ENCODE assay signal across 11 mouse cellular contexts in the genomic region with DNA sequence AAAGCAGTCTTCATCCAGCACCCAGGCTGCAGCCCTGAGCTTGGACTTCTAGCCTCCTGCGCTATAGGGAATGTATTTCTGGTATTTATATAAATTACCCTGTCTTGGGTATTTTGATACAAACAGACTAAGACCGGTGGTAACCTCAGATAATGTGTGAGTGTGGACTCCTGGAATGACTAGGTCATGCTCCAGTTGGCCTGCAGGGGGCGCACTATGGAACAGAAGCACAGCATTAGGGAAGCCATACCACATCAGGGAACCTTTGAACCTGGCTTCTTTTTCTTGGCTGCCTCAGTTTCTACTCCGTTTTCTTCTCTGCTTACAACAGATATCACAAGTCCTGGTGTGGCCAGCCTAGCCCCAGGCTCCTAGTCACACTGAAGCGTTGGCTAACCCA. TPM values are rescaled to one million over a fixed set of nuclear protein-coding genes. Genes with fewer than 3 reads are reported as not detected.
DNase-seq lines count a peak whose midpoint lies in the region; ATAC-seq and TF ChIP-seq lines count a peak whose summit lies in the region.
"Had no signal": no experiment of that assay in that cellular context is flagged by ENCODE, and none has a peak within 500 bp of the region (broad histone marks: within the 10 kb centered on the region; RNA-seq: fewer than 3 reads in every experiment).

No protein-coding gene starts in this region.

- H3K27me3 ChIP-seq in hindbrain, embryonic 13.5 days = no peaks in the 10 kb centered on the region
- no peaks in the 10 kb centered on the region for H3K27me3 ChIP-seq in hindbrain, embryonic 14.5 days (ENCODE audit: control insufficient read depth, insufficient read depth, low read length)
- H3K27me3 ChIP-seq: limb, embryonic 13.5 days had no signal

- H3K9me3 ChIP-seq in hindbrain, embryonic 13.5 days = no peaks in the 10 kb centered on the region
- H3K9me3 ChIP-seq in hindbrain, embryonic 14.5 days (ENCODE audit: control insufficient read depth, low read length) = no peaks in the 10 kb centered on the region
- H3K9me3 ChIP-seq: heart, embryonic 13.5 days; limb, embryonic 13.5 days had no signal

- no peak for ATAC-seq in hindbrain, embryonic 13.5 days (ENCODE audit: low FRiP score)
- no peak for ATAC-seq in hindbrain, embryonic 14.5 days (ENCODE audit: low FRiP score)

- H3K4me1 ChIP-seq in hindbrain, embryonic 13.5 days (replicated peaks) = peaks cover 4% of the 10 kb centered on the region
- peaks cover 3% of the 10 kb centered on the region; the same call in 1 of the 2 replicates for H3K4me1 ChIP-seq in hindbrain, embryonic 14.5 days (replicated peaks; ENCODE audit: control insufficient read depth, insufficient read depth, low read length)
- no peaks in the 10 kb centered on the region for H3K4me1 ChIP-seq in bone marrow, adult 2 months (ENCODE audit: control insufficient read depth, insufficient read depth, low read length)
- H3K4me1 ChIP-seq: heart, embryonic 13.5 days; limb, embryonic 13.5 days had no signal

- H3K4me3 ChIP-seq in hindbrain, embryonic 13.5 days = no peak overlapping the region
- H3K4me3 ChIP-seq in hindbrain, embryonic 14.5 days (replicated peaks; ENCODE audit: low read length) = no peak overlapping the region
- H3K4me3 ChIP-seq in bone marrow, adult 2 months (replicated peaks; ENCODE audit: control insufficient read depth, low read depth, low read length) = no peak overlapping the region
- H3K4me3 ChIP-seq: heart, embryonic 13.5 days; limb, embryonic 13.5 days had no signal

- 69% methylated on average over 5 of the region's 5 CpGs for WGBS in hindbrain, embryonic 13.5 days
- 67% methylated on average over 5 of the region's 5 CpGs for WGBS in hindbrain, embryonic 14.5 days
- WGBS in bone marrow, adult 2 months = 58% methylated on average over 5 of the region's 5 CpGs

- TF ChIP-seq POLR2A in bone marrow, adult 2 months (IDR thresholded peaks at IDR 0.05; ENCODE audit: borderline replicate concordance, control insufficient read depth, low read depth, low read length) = no peak

- H3K9ac ChIP-seq in hindbrain, embryonic 13.5 days = no peak overlapping the region
- no peak overlapping the region for H3K9ac ChIP-seq in hindbrain, embryonic 14.5 days
- H3K9ac ChIP-seq: heart, embryonic 13.5 days; limb, embryonic 13.5 days had no signal

- peak overlapping the region; percentile 19; the same call in 1 of the 2 replicates for H3K27ac ChIP-seq in hindbrain, embryonic 13.5 days
- no peak overlapping the region for H3K27ac ChIP-seq in hindbrain, embryonic 14.5 days
- no peak overlapping the region for H3K27ac ChIP-seq in bone marrow, adult 2 months (ENCODE audit: control insufficient read depth, insufficient read depth, low read depth, low read length, poor library complexity)
- H3K27ac ChIP-seq: heart, embryonic 13.5 days; limb, embryonic 13.5 days had no signal

- no peaks in the 10 kb centered on the region for H3K36me3 ChIP-seq in hindbrain, embryonic 13.5 days
- no peaks in the 10 kb centered on the region for H3K36me3 ChIP-seq in hindbrain, embryonic 14.5 days (replicated peaks; ENCODE audit: control insufficient read depth, insufficient read depth)
- H3K36me3 ChIP-seq: heart, embryonic 13.5 days; limb, embryonic 13.5 days had no signal

- TF ChIP-seq CTCF in bone marrow, adult 2 months (IDR thresholded peaks at IDR 0.05; ENCODE audit: control insufficient read depth, insufficient read depth, low read length) = peak; percentile 76

- no peak for DNase-seq in hindbrain, embryonic 14.5 days (ENCODE audit: low spot score)
- peak; percentile 40 for DNase-seq in ES-CJ7 (ENCODE audit: low read depth, low spot score)
- DNase-seq in lung, postnatal 14 days = peak; percentile 11
- DNase-seq in frontal cortex, postnatal 10 days (ENCODE audit: low spot score in 2 of 2) = no peak
- no peak for DNase-seq in layer of hippocampus, postnatal 14 days (ENCODE audit: low spot score in 2 of 2)
- no peak for DNase-seq in cerebellum, adult 9-11 months

- no peak overlapping the region for H3K4me2 ChIP-seq in hindbrain, embryonic 13.5 days
- no peak overlapping the region for H3K4me2 ChIP-seq in hindbrain, embryonic 14.5 days (replicated peaks)
- H3K4me2 ChIP-seq: heart, embryonic 13.5 days; limb, embryonic 13.5 days had no signal

RNA-seq across cellular contexts. Expression of gene Foxi2, which starts 33.2 kb away (rescaled TPM):
- polyA plus RNA-seq in hindbrain, embryonic 13.5 days (2015; fragmentation: Nextera tagmentation; extraction: Ambion mirVana) = not detected in 2 replicates
- polyA plus RNA-seq in hindbrain, embryonic 14.5 days (2014; fragmentation: Nextera tagmentation; extraction: Ambion mirVana) = not detected in 2 replicates
- not detected in 2 replicates for polyA plus RNA-seq in bone marrow, adult 2 months (2011; ENCODE audit: insufficient read depth, insufficient read length, low replicate concordance, missing spikeins)
- total RNA-seq in layer of hippocampus, postnatal 14 days (2021) = not detected
- total RNA-seq: neutrophil, adult 5-6 weeks had no signal
- polyA plus RNA-seq: heart, embryonic 13.5 days had no signal

Comparison
In these comparisons a context has a peak if more than half of its experiments do, and no peak if none do; other contexts are left out.
1. DNase-seq: peak in ES-CJ7 (single experiment) and lung, postnatal 14 days (single experiment); none in hindbrain, embryonic 14.5 days (single experiment), frontal cortex, postnatal 10 days (0 of 2), layer of hippocampus, postnatal 14 days (0 of 2) and cerebellum, adult 9-11 months (single experiment).